Mouse (Mus musculus): ENCODE results near the gene Zfr2. TPM values are rescaled to one million over a fixed set of nuclear protein-coding genes. Genes with fewer than 3 reads are reported as not detected.

Gene Zfr2
- polyA plus RNA-seq, 1 experiment: 0.19 TPM

GRCm38 (mm10) chr10:81193991-81194774 lies 38.8 kb upstream of the Zfr2 start:
- Histone ChIP-seq H3ac (ENCODE audit: control insufficient read depth, insufficient read length, low read depth) (no peak overlapping the region), H3K4me3 (ENCODE audit: insufficient read depth, poor library complexity, severe bottlenecking) (no peak overlapping the region)
- TF ChIP-seq FOSL1 (IDR thresholded peaks at IDR 0.05; ENCODE audit: insufficient read depth, low read length, poor library complexity, severe bottlenecking) (no peak), USF1 (IDR thresholded peaks at IDR 0.05; ENCODE audit: low read depth) (no peak), CEBPB (IDR thresholded peaks at IDR 0.05; ENCODE audit: low read depth) (no peak), MYOG (IDR thresholded peaks at IDR 0.05; ENCODE audit: control insufficient read depth, extremely low read depth, insufficient read length) (no peak), MYOD1 (IDR thresholded peaks at IDR 0.05; ENCODE audit: control insufficient read depth, insufficient read length, low read depth) (peak; percentile 60)

GRCm38 (mm10) chr10:81195300-81195699 lies 37.7 kb upstream of the Zfr2 start:
- Histone ChIP-seq H3K4me3 (ENCODE audit: insufficient read depth, poor library complexity, severe bottlenecking) (no peak overlapping the region), H3K27me3 (ENCODE audit: control insufficient read depth, insufficient read depth, insufficient read length) (peaks cover 2% of the 10 kb centered on the region), H3K79me3 (ENCODE audit: low read depth) (no peaks in the 10 kb centered on the region), H3ac (ENCODE audit: control insufficient read depth, insufficient read length, low read depth) (no peak overlapping the region), H3K79me2 (ENCODE audit: control insufficient read depth, insufficient read depth) (no peaks in the 10 kb centered on the region), H3K36me3 (ENCODE audit: control insufficient read depth, insufficient read depth) (peaks cover 14% of the 10 kb centered on the region)
- TF ChIP-seq CTCF (IDR thresholded peaks at IDR 0.05; ENCODE audit: control insufficient read depth, insufficient read depth, insufficient read length) (no peak), USF1 (IDR thresholded peaks at IDR 0.05; ENCODE audit: low read depth) (no peak), FOSL1 (IDR thresholded peaks at IDR 0.05; ENCODE audit: insufficient read depth, low read length, poor library complexity, severe bottlenecking) (no peak), MAX (IDR thresholded peaks at IDR 0.05) (no peak), CEBPB (IDR thresholded peaks at IDR 0.05; ENCODE audit: low read depth) (no peak), MYOD1 (IDR thresholded peaks at IDR 0.05; ENCODE audit: control insufficient read depth, insufficient read length, low read depth) (no peak), MYOG (IDR thresholded peaks at IDR 0.05; ENCODE audit: control insufficient read depth, extremely low read depth, insufficient read length) (no peak)

More at GRCm38 (mm10) chr10:81193991-81194774, 38.8 kb upstream of the Zfr2 start:
- Histone ChIP-seq H3K79me3 (ENCODE audit: low read depth) (no peaks in the 10 kb centered on the region), H3K27me3 (ENCODE audit: control insufficient read depth, insufficient read depth, insufficient read length) (no peaks in the 10 kb centered on the region), H3K79me2 (ENCODE audit: control insufficient read depth, insufficient read depth) (no peaks in the 10 kb centered on the region), H3K36me3 (ENCODE audit: control insufficient read depth, insufficient read depth) (peaks cover 14% of the 10 kb centered on the region)

- Histone ChIP-seq H3K36me3 (ENCODE audit: control insufficient read depth, insufficient read depth) (peaks cover 1% of the 10 kb centered on the region), H3K79me3 (ENCODE audit: low read depth) (no peaks in the 10 kb centered on the region), H3K4me3 (ENCODE audit: insufficient read depth, poor library complexity, severe bottlenecking) (no peak overlapping the region), H3K79me2 (ENCODE audit: control insufficient read depth, insufficient read depth) (no peaks in the 10 kb centered on the region), H3K27me3 (ENCODE audit: control insufficient read depth, insufficient read depth, insufficient read length) (peaks cover 4% of the 10 kb centered on the region), H3ac (ENCODE audit: control insufficient read depth, insufficient read length, low read depth) (no peak overlapping the region)
- TF ChIP-seq CTCF (IDR thresholded peaks at IDR 0.05; ENCODE audit: control insufficient read depth, insufficient read depth, insufficient read length): no peak
- TF ChIP-seq MAX (IDR thresholded peaks at IDR 0.05): no peak
- TF ChIP-seq MYOD1 (IDR thresholded peaks at IDR 0.05; ENCODE audit: control insufficient read depth, insufficient read length, low read depth): no peak
- TF ChIP-seq CEBPB (IDR thresholded peaks at IDR 0.05; ENCODE audit: low read depth): no peak
- no peak for TF ChIP-seq MYOG (IDR thresholded peaks at IDR 0.05; ENCODE audit: control insufficient read depth, extremely low read depth, insufficient read length)
- no peak for TF ChIP-seq FOSL1 (IDR thresholded peaks at IDR 0.05; ENCODE audit: insufficient read depth, low read length, poor library complexity, severe bottlenecking)
These were observed 36.4 kb upstream of the Zfr2 start for GRCm38 (mm10) chr10:81196470-81197065.

GRCm38 (mm10) chr10:81197305-81197704 lies 35.6 kb upstream of the Zfr2 start:
- no peak overlapping the region for H3K4me3 ChIP-seq (ENCODE audit: insufficient read depth, poor library complexity, severe bottlenecking)
- H3K79me2 ChIP-seq (ENCODE audit: control insufficient read depth, insufficient read depth): no peaks in the 10 kb centered on the region
- no peaks in the 10 kb centered on the region for H3K79me3 ChIP-seq (ENCODE audit: low read depth)
- H3K36me3 ChIP-seq (ENCODE audit: control insufficient read depth, insufficient read depth): no peaks in the 10 kb centered on the region
- peaks cover 4% of the 10 kb centered on the region for H3K27me3 ChIP-seq (ENCODE audit: control insufficient read depth, insufficient read depth, insufficient read length)
- H3ac ChIP-seq (ENCODE audit: control insufficient read depth, insufficient read length, low read depth): no peak overlapping the region
- TF ChIP-seq USF1 (IDR thresholded peaks at IDR 0.05; ENCODE audit: low read depth): no peak
- TF ChIP-seq CEBPB (IDR thresholded peaks at IDR 0.05; ENCODE audit: low read depth): no peak
- no peak for TF ChIP-seq CTCF (IDR thresholded peaks at IDR 0.05; ENCODE audit: control insufficient read depth, insufficient read depth, insufficient read length)
- no peak for TF ChIP-seq MAX (IDR thresholded peaks at IDR 0.05)
- no peak for TF ChIP-seq MYOG (IDR thresholded peaks at IDR 0.05; ENCODE audit: control insufficient read depth, extremely low read depth, insufficient read length)
- TF ChIP-seq MYOD1 (IDR thresholded peaks at IDR 0.05; ENCODE audit: control insufficient read depth, insufficient read length, low read depth): no peak
- no peak for TF ChIP-seq FOSL1 (IDR thresholded peaks at IDR 0.05; ENCODE audit: insufficient read depth, low read length, poor library complexity, severe bottlenecking)

- Histone ChIP-seq H3K79me3 (ENCODE audit: low read depth) (no peaks in the 10 kb centered on the region), H3K4me3 (ENCODE audit: insufficient read depth, poor library complexity, severe bottlenecking) (no peak overlapping the region), H3K79me2 (ENCODE audit: control insufficient read depth, insufficient read depth) (no peaks in the 10 kb centered on the region), H3K27me3 (ENCODE audit: control insufficient read depth, insufficient read depth, insufficient read length) (peaks cover 4% of the 10 kb centered on the region), H3K36me3 (ENCODE audit: control insufficient read depth, insufficient read depth) (no peaks in the 10 kb centered on the region), H3ac (ENCODE audit: control insufficient read depth, insufficient read length, low read depth) (no peak overlapping the region)
- TF ChIP-seq MYOD1 (IDR thresholded peaks at IDR 0.05; ENCODE audit: control insufficient read depth, insufficient read length, low read depth): no peak
- no peak for TF ChIP-seq USF1 (IDR thresholded peaks at IDR 0.05; ENCODE audit: low read depth)
- TF ChIP-seq MYOG (IDR thresholded peaks at IDR 0.05; ENCODE audit: control insufficient read depth, extremely low read depth, insufficient read length): no peak
- TF ChIP-seq FOSL1 (IDR thresholded peaks at IDR 0.05; ENCODE audit: insufficient read depth, low read length, poor library complexity, severe bottlenecking): no peak
- TF ChIP-seq MAX (IDR thresholded peaks at IDR 0.05): no peak
These were observed 34.7 kb upstream of the Zfr2 start for GRCm38 (mm10) chr10:81198230-81198629.
